Mouse (Mus musculus) frontal cortex, postnatal 10 days (tissue): ENCODE results near the gene Hmgb4.
A peak's percentile ranks its signal among the peaks of the same experiment; 100 is the strongest.

Source experiments
- DNase-seq, 2 experiments: peaks; one replicate each; pipeline ENCODE4 v3.0.0; 2022; ENCODE audit warnings: low spot score in 2 of 2, mixed read lengths in 1 of 2

Hmgb4 gene

GRCm38 (mm10) chr4:128260907-128261560 is at the start of gene Hmgb4:
Hmgb4 (minus strand) TSS chr4:128260957.
- peak in 1 of 2 experiments; percentile 18 for DNase-seq

- no peak for DNase-seq
Measured at GRCm38 (mm10) chr4:128306011-128306410, 45.3 kb upstream of the Hmgb4 start.

- peak in 1 of 2 experiments; percentile 26 for DNase-seq
Measured at GRCm38 (mm10) chr4:128304049-128304448, 43.3 kb upstream of the Hmgb4 start.

- DNase-seq, result no peak
Measured at GRCm38 (mm10) chr4:128288095-128288494, 27.3 kb upstream of the Hmgb4 start.

GRCm38 (mm10) chr4:128285009-128285408 is 24.3 kb upstream of the Hmgb4 start:
- DNase-seq, result peak in 1 of 2 experiments; percentile 25

GRCm38 (mm10) chr4:128275586-128275985 is 14.8 kb upstream of the Hmgb4 start:
- DNase-seq, result no peak

GRCm38 (mm10) chr4:128275116-128275515 is 14.4 kb upstream of the Hmgb4 start:
- DNase-seq, result no peak

GRCm38 (mm10) chr4:128273146-128273545 is 12.4 kb upstream of the Hmgb4 start:
- DNase-seq, result no peak

- no peak for DNase-seq
Measured at GRCm38 (mm10) chr4:128272501-128272900, 11.7 kb upstream of the Hmgb4 start.

GRCm38 (mm10) chr4:128270931-128271330 is 10.2 kb upstream of the Hmgb4 start:
- peak in 1 of 2 experiments; percentile 30 for DNase-seq

- DNase-seq, result no peak
Measured at GRCm38 (mm10) chr4:128270177-128270576, 9.4 kb upstream of the Hmgb4 start.

- no peak for DNase-seq
Measured at GRCm38 (mm10) chr4:128269261-128269875, 8.6 kb upstream of the Hmgb4 start.

- no peak for DNase-seq
Measured at GRCm38 (mm10) chr4:128265341-128265740, 4.6 kb upstream of the Hmgb4 start.

GRCm38 (mm10) chr4:128264491-128264890 is 3.7 kb upstream of the Hmgb4 start:
- no peak for DNase-seq

GRCm38 (mm10) chr4:128259211-128259610 is 1.5 kb downstream of the Hmgb4 start:
- no peak for DNase-seq

- no peak for DNase-seq
Measured at GRCm38 (mm10) chr4:128248676-128249075, 12.1 kb downstream of the Hmgb4 start.

- no peak for DNase-seq
Measured at GRCm38 (mm10) chr4:128245201-128245600, 15.6 kb downstream of the Hmgb4 start.

- DNase-seq, result no peak
Measured at GRCm38 (mm10) chr4:128241854-128242356, 18.9 kb downstream of the Hmgb4 start.

GRCm38 (mm10) chr4:128241075-128241853 is 19.5 kb downstream of the Hmgb4 start:
- no peak for DNase-seq

- no peak for DNase-seq
Measured at GRCm38 (mm10) chr4:128239113-128239512, 21.6 kb downstream of the Hmgb4 start.

GRCm38 (mm10) chr4:128233458-128233857 is 27.3 kb downstream of the Hmgb4 start:
- DNase-seq, result peak in 1 of 2 experiments; percentile 27
